Mouse (Mus musculus) naive thymus-derived CD4-positive, alpha-beta T cell, adult 2 months (primary cell): ENCODE results near the gene Efna1.

Experiments used
- DNase-seq: peaks from one replicate; pipeline ENCODE4 v3.0.0-alpha.2; 2011; ENCODE audit warnings: low read depth

Efna1 gene

GRCm38 (mm10) chr3:89305551-89306325 is 24.8 kb upstream of the Efna1 start:
- DNase-seq = no peak

DNA sequence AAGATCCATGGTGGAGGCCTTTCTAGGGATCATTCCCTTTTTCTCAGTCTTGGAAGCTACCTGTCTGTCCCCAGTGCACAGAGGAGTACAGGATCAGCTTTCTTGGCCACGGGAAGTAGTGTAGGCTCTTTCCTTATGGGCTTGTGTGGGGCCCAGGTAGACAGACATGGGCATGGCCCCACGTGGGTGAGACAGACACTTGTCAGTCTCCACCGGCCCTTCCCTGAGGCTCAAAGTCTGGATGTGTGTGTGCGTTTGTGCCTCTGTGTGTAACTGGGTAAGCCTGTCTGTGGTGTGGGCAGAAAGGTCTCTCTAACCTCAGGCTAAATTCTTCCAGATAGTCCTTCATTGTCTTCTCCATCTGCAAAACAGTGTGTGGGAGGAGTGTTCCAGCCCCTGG is 24.2 kb upstream of the Efna1 start:
- no peak for DNase-seq

GRCm38 (mm10) chr3:89304440-89304839 is 23.5 kb upstream of the Efna1 start:
- no peak for DNase-seq

DNA sequence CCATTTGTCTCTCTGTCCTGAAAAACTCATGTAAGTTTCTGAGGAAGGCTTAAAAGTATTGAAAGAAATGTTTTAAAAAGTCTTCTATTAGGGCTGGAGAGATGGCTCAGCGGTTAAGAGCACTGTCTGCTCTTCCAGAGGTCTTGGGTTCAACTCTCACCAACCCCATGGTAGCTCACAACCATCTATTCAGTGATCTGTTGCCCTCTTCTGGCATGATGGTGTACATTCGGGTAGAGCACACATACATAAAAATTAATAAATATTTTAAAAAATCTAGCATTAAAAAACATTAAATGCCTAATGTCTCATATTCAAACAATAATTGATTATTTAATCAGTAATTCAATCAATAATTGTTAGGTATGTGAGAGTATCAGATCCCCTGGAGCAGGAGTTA is 19.6 kb upstream of the Efna1 start:
- no peak for DNase-seq

- DNase-seq = no peak
These were observed 19.1 kb upstream of the Efna1 start for GRCm38 (mm10) chr3:89300071-89300470.

- peak; percentile 67 for DNase-seq
These were observed 18.6 kb upstream of the Efna1 start for GRCm38 (mm10) chr3:89299499-89299898.

DNA sequence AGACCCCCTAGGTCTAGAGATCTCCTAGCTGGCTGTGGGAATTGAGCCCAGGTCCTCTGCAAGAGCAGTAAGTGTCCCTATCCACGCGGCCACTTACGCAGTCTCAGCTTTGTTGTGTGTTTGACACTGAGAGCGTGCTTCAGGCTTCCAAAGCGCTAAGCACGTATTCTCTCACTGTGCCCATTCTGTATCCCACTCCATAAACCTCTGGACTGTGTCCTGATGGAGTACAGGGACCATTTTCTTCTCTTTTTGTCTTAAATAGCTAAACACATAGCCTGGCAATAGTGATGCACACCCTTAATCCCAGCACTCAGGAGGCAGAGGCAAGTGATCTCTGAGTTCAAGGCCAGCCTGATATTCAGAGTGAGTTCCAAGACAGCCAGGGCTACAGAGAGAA is 18.0 kb upstream of the Efna1 start:
- DNase-seq = no peak

DNA sequence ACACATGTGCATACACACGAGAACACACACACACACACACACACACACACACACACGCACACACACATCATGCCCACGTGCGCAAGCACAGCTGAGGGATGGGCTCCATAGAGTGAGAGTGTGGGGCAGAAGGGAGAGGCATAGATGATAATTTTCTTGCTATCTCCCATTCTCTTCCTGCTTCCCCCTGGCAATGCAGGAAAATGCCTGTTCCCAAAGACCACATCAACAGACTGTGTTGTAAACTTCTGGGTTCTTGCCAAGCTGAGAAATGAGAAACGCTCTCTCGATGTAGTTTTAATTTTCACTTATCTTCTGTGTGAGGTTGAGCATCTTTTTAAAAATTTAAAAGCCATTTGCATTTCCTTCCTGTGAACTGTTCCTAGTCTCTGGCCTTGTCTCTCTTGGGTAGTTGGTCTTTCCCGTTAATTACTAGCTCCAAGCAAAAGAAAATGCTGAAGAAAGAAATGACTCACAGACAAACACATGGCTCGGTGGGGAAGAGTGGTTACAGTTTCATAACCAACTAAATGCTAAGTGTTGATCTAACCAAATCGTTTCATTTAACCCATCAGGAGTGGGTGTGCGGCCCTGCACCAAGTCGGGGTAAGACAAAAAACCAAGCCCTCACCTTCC is 15.9 kb upstream of the Efna1 start:
- no peak for DNase-seq

DNA sequence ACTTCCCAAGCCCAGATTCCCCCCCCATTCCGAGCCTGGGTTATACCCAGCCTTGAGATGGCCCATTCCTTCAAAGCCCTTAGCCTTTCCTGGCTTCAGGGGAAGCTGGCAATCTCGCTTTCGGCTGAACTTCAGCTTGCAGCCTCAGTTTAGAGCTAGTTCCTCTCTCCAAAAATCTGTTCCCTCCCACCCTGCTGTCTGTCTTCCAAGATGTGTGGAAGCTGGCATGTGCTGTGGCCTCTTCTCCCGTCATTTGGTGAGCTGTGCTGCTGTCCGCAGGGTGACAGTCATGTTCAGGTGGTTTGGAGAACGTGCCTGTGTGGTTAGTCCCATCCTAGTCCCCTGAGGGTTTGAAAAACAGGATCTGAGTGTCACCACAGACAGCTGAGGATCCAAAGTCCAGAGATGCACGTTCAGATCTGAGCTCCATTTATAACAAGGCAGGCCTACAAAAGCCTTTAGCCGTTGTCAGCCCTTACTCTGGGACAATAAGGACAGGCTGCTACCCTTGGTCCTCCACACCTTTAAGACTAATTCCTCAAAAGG is 14.8 kb upstream of the Efna1 start:
- no peak for DNase-seq

DNA sequence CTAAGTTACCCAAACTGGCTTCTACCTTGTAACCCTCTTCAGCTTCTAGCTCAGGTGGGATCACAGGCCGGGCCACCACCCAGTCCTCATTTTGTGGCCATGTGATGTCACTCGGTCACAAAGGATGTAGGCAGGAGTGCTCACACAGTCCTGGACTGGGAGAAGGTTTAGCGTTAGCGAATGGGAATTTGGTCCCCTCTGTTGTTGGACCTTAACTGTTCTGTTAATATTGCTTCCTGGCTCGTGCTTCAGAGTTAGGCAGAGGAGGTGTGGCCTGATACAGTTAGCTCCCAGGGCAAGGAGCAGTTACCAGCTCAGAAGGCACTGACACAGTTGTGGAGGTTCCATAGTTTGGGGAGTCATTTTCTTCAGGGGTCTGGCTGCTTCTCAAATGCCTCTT is 13.3 kb upstream of the Efna1 start:
- DNase-seq = no peak

DNA sequence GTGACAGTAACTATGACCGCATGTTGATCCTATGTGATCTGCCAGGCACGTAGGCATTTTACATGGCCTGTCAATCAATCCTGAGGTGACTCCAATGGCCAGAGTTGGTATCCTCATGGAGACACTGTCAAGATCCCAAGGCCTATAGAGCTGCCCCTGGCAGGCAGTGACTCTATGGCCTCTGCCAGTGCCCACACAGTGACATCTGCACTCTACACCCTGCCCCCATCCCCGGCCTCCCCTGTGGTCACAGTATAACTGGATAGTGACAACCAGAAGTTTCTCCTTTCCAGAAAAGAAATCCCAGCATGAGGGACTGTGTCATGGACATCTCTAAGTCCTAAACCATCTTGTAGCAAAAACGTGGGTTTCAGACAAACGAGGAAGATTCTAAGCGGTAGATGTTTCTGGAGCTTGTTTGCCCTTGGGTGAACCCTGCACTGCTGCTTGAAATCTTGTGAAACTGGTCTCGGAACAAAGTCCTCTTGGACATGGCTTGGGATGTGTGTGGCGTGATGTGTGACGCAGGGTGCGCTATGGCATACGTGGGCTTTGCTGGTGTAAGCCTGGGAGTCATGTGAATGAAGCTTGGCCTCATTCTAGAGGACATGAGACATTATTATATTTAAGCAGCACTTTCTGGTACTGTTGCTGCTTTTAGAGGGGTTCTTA is 12.4 kb upstream of the Efna1 start:
- DNase-seq = no peak

- DNase-seq = no peak
These were observed 11.4 kb upstream of the Efna1 start for GRCm38 (mm10) chr3:89292303-89292702.

DNA sequence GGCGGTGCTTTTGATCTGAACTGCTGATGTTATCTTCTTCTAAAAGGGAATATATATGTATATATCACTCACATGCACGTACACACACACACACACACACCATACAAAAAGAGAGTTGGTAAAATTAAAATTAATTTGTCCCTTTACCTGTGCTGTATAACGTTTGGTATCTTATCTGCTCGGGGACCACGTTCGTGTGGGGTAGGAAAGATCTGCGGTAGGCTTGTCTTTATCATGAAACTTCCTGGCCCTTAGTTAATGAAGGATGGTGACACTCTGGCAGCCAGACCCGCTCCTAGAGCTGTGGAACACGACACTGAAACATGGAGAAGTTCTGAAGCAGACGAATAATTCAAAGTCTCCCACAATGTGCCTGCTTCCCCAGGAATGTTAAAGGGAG is 10.9 kb upstream of the Efna1 start:
- no peak for DNase-seq

- DNase-seq = no peak
These were observed 7.6 kb upstream of the Efna1 start for GRCm38 (mm10) chr3:89288503-89288928.

- no peak for DNase-seq
These were observed 6.3 kb upstream of the Efna1 start for GRCm38 (mm10) chr3:89287286-89287685.

DNA sequence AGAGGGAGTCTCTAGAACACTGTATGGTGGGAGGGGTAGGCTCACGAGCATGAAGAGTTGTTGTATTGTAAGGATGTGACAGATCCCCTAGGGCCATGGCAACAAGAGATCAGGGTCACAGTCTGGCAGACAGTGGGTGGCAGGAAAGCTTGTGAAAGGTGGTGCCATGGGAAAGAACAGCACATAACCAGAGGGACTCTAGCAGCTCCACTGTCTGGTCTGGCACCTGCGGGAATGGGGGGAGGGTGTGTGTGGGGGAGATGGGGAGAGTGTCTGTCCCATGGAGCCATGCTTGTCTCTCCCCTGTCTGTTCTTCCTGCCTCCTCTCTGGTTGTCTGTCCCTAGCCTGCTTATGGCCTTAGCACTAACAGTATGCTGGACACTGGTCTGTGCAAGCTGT is 4.6 kb upstream of the Efna1 start:
- no peak for DNase-seq

DNA sequence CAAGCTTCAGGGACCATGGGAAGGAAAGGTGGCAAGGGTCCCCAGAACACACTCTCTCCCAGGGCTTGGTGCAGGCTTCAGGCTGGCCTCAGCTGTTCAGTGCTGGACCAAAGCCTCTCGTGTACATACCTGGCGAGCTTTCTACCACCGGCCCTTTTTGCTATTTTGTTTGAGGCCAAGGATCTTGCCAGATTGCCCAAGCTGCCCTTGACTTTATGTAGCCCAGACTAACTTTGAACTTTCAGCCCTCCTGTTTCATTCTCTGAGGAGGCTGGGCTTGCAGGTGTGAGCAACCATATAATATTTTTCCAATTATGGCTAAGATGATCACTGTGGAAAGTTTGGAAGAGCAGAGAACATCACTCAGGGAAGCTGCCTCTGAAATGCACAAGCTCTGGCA is 3.3 kb upstream of the Efna1 start:
- no peak for DNase-seq

- DNase-seq = no peak
These were observed 1.3 kb upstream of the Efna1 start for GRCm38 (mm10) chr3:89282291-89282643.

DNA sequence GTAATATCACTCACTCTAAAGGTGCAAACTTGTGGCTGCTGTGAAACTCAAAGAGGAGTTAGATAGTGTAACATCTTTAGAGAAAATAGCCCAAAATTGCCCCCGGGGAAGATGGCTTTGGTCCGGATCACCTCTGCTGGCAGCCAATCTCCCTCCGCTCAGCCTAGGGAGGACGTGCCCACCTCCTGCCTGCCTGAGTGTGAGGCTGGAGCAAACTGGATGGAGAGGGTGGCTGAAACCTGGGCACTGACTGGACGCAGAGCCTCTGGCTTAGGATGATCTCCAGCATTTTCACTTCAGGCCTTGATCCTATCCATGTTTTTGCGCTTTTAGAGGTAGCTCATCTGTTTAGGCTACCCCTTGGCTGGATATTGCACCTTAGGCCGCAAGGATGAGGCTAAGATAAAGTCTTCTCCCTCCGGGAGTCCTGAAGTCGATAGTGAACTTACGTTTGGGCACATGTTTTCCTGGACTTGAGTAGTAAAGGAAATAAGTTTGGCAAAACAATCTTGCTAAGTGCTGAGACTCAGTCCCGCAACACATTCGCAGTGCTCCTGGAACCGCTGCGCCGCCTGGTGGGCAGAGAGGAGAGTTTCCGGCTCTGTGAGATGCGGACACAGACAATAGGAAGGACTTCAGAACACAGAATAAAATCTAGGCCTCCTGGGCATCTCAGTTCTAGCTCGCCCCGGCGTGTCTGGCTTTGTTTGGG is 793 bp upstream of the Efna1 start:
- DNase-seq = peak; percentile 91

GRCm38 (mm10) chr3:89280050-89280605 is 814 bp downstream of the Efna1 start:
- DNase-seq = peak; percentile 46

- peak; percentile 58 for DNase-seq
These were observed 1.6 kb downstream of the Efna1 start for GRCm38 (mm10) chr3:89279153-89279890.
